20 mouse cellular contexts compared by ENCODE assay signal in genomic region chr3:89649890-89650289, GRCm38 (mm10).
DNase-seq lines count a peak whose midpoint lies in the region; ATAC-seq lines count a peak whose summit lies in the region.
"Had no signal": no experiment of that assay in that cellular context is flagged by ENCODE, and none has a peak within 500 bp of the region (broad histone marks: within the 10 kb centered on the region; RNA-seq: fewer than 3 reads in every experiment).

No protein-coding gene starts in this region.

- H3K4me1 ChIP-seq in hindbrain, embryonic 10.5 days (replicated peaks): peaks cover 86% of the 10 kb centered on the region
- peaks cover 51% of the 10 kb centered on the region for H3K4me1 ChIP-seq in hindbrain, embryonic 12.5 days

- H3K4me3 ChIP-seq in hindbrain, embryonic 10.5 days: no peak overlapping the region
- H3K4me3 ChIP-seq in hindbrain, embryonic 12.5 days: no peak overlapping the region
- H3K4me3 ChIP-seq: embryonic facial prominence, embryonic 13.5 days; embryonic facial prominence, embryonic 15.5 days; erythroblast, embryonic 14.5 days; forebrain, embryonic 12.5 days had no signal

- no peak overlapping the region for H3K4me2 ChIP-seq in hindbrain, embryonic 12.5 days (replicated peaks)
- H3K4me2 ChIP-seq: embryonic facial prominence, embryonic 13.5 days; embryonic facial prominence, embryonic 15.5 days; forebrain, embryonic 12.5 days had no signal

- intact Hi-C loops in left cerebral cortex, postnatal 4 days (cut with DNase I): no loop called here

- WGBS in hindbrain, embryonic 10.5 days: 80% methylated on average over 7 of the region's 7 CpGs
- 78% methylated on average over 7 of the region's 7 CpGs for WGBS in hindbrain, embryonic 12.5 days

- no peak overlapping the region for H3K9ac ChIP-seq in hindbrain, embryonic 12.5 days
- H3K9ac ChIP-seq: embryonic facial prominence, embryonic 13.5 days; embryonic facial prominence, embryonic 15.5 days; forebrain, embryonic 12.5 days had no signal

- H3K36me3 ChIP-seq in hindbrain, embryonic 10.5 days: no peaks in the 10 kb centered on the region
- H3K36me3 ChIP-seq in hindbrain, embryonic 12.5 days: no peaks in the 10 kb centered on the region
- H3K36me3 ChIP-seq: embryonic facial prominence, embryonic 13.5 days; embryonic facial prominence, embryonic 15.5 days; forebrain, embryonic 12.5 days had no signal

- H3K27me3 ChIP-seq in hindbrain, embryonic 10.5 days (ENCODE audit: insufficient read depth, poor library complexity, severe bottlenecking): no peaks in the 10 kb centered on the region
- H3K27me3 ChIP-seq in hindbrain, embryonic 12.5 days: peaks cover 17% of the 10 kb centered on the region; the same call in 1 of the 2 replicates
- H3K27me3 ChIP-seq: embryonic facial prominence, embryonic 13.5 days; embryonic facial prominence, embryonic 15.5 days; forebrain, embryonic 12.5 days had no signal

- no peaks in the 10 kb centered on the region for H3K9me3 ChIP-seq in hindbrain, embryonic 10.5 days
- H3K9me3 ChIP-seq in hindbrain, embryonic 12.5 days (replicated peaks): no peaks in the 10 kb centered on the region
- H3K9me3 ChIP-seq: embryonic facial prominence, embryonic 13.5 days; embryonic facial prominence, embryonic 15.5 days; forebrain, embryonic 12.5 days had no signal

- H3K27ac ChIP-seq in hindbrain, embryonic 10.5 days: peak overlapping the region; percentile 16; the same call in 1 of the 2 replicates
- no peak overlapping the region for H3K27ac ChIP-seq in hindbrain, embryonic 12.5 days
- H3K27ac ChIP-seq: embryonic facial prominence, embryonic 13.5 days; embryonic facial prominence, embryonic 15.5 days; forebrain, embryonic 12.5 days had no signal

- ATAC-seq in cerebellum, adult (ENCODE audit: insufficient number of reproducible peaks, low FRiP score, low TSS enrichment): no peak
- no peak for ATAC-seq in hindbrain, embryonic 12.5 days (ENCODE audit: low FRiP score)
- ATAC-seq: forebrain, embryonic 14.5 days; forebrain, embryonic 16.5 days had no signal

- peak; percentile 45 to 64 for DNase-seq in cerebellum, postnatal 14 days
- no peak for DNase-seq in hindbrain, embryonic 10.5 days (ENCODE audit: low spot score)
- DNase-seq in left cerebral cortex, postnatal 4 days: peak; percentile 73
- DNase-seq in left cerebral cortex, adult 9 months (ENCODE audit: low spot score in 2 of 2): no peak
- DNase-seq: adrenal gland, adult 2 months; adrenal gland, postnatal 10 days; adrenal gland, postnatal 25 days; cerebellum, adult 11-12 months; cerebellum, adult 2 months; cerebellum, adult 9-11 months; cerebellum, postnatal 36 days; embryo, embryonic 11 days had no signal

Comparison
In these comparisons a context has a peak if more than half of its experiments do, and no peak if none do; other contexts are left out.
1. DNase-seq: peak in cerebellum, postnatal 14 days (2 of 2) and left cerebral cortex, postnatal 4 days (single experiment); none in hindbrain, embryonic 10.5 days (single experiment) and left cerebral cortex, adult 9 months (0 of 2).